Mouse (Mus musculus) liver, adult (tissue): ENCODE data around the gene Gm17428.

Experiments
- GATA4 ChIP-seq: IDR thresholded peaks from 2 replicates; pipeline ENCODE4 v1.6.1; 2014; ENCODE audit warnings: mild to moderate bottlenecking, low read length; ENCODE audit not compliant: insufficient replicate concordance

The Gm17428 gene

DNA sequence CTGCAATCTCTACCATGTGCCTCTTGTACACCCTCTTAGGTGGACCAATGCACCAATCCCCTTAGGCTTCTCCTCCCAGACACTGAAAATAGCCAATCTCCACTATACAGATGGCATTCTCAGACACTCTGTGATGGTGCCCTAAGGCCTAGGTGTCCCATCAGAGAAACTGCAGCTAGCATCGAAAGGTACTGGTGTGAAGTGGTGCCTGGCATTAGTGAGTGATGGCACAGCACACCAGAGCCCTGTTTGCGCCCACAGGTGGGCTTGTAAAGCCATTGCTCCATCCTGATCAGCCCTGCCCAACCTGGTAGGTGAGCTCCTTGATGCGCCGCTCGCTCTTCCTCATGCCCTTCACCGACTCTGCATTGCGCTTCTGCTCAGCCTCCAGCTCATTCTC, 32.8 kb upstream of the Gm17428 start:
- no peak for TF ChIP-seq GATA4

- no peak for TF ChIP-seq GATA4
Observed at GRCm38 (mm10) chr14:54944939-54945338, 31.8 kb upstream of the Gm17428 start.

DNA sequence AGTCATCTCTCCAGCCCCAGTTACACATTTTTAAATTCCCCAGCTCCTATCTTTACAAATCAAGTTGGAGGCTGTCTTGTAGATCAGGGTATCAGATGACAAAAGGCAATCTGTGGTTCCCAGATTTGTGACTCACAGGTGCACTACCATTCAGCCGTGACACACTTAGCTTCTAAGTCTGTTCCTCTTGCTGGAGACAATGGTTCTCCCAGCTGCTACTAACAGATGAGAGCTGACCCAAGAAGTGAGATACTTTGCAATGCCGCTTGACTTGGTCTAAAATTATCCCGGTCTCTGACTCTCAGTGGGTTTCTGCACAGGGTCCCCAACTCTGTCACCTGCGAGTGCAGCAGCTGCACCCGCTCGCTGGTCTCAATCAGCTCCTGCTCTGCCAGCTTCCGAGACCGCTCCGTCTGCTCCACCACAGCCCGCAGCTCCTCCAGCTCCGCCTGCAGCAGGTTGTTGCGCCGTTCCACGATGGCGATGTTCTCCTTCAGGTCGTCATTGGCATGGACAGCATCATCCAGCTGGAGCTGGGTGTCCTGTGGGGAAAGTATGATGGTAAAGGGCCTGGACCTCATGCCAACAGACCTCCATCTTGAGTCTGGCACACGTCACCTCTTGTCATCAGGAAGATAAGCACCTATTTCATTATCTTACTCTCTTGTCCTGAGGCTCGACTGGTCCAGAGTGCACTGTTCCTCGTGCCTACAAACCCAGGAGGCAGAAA, 30.6 kb upstream of the Gm17428 start:
- no peak for TF ChIP-seq GATA4

DNA sequence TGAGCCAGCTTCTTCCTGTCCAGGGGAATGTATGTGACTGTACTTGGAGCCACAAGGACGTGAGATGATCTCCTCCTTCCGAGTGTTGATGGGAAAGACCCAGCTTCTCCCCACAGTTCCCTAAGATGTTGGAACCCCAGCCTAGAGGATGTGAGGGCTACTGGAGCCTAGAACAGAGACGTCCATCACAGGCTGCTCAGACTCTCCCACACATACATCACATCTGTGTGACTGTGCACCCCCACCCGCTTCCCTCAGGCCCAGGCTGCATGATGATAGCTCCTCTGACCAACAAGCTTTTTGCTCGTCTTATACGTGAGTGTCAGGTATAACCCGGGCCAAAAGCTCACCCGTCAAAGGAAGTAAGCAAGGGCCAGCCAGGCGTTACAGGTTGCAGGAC, 28.0 kb upstream of the Gm17428 start:
- no peak for TF ChIP-seq GATA4

DNA sequence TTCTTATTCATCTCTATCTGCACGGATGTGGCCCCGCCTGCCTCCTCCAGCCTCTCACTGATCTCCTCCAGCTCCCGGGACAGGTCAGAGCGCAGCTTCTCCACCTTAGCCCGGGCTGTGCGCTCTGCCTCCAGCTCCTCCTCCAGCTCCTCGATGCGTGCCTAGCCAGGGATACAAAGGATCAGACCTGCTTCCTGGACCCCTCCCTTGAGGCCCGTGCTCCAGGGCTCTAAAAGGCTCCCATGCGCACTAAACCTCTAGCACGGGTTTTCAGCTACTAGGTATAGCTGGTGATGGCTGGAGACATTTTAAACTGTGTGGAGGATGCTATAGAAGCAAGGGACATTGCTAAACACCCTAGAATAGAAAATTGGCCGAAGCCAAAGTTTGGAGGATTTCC, 26.2 kb upstream of the Gm17428 start:
- TF ChIP-seq GATA4, result no peak

DNA sequence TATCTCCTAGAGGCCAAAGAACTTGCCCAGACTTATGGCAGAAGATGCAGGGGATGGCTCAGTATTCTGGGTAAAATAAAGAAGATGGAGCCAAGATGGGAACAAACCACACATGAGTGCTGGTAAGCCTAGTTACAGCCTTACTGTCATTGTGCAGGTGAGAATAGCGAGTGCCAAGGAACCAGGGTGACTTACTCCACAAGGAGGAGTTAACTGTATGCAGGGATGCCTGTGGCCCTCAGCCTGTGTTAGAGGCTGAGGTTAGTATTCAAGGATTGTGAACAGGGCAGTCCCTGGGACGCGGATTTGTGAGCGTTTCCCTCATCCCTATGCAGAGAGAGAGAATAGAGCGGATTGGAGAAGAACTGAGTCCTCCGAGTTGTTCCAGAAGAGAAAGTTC, 25.1 kb upstream of the Gm17428 start:
- no peak for TF ChIP-seq GATA4

DNA sequence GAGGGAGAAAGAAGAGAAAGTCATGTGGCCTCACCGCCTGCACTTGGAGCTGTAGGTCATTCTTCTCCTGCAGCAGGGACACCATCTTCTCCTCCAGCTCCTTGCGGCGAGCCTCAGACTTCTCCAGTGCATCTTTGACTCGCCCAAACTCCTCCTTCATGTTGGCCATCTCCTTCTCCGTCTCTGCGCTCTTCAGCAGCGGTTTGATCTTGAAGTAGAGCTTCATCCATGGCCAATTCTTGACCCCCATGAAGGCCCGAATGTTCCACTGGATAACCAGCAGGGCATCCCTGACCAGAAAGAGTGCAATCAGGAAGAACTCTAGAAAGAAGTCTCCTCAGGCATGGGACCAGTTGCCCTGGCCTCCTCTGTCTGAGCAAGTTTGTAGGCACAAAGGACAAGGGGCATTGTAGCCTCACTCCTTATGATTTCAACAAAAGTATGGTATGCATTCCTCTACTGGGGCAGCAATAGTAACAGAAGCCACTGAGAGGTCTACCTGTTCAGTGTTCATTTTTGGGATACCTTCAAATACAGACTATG, 23.0 kb upstream of the Gm17428 start:
- no peak for TF ChIP-seq GATA4

GRCm38 (mm10) chr14:54954474-54954873, 22.3 kb upstream of the Gm17428 start:
- TF ChIP-seq GATA4, result no peak

- TF ChIP-seq GATA4, result no peak
Observed at GRCm38 (mm10) chr14:54955481-54955880, 21.3 kb upstream of the Gm17428 start.

GRCm38 (mm10) chr14:54956533-54956932, 20.2 kb upstream of the Gm17428 start:
- TF ChIP-seq GATA4, result no peak

- TF ChIP-seq GATA4, result no peak
Observed at GRCm38 (mm10) chr14:54958503-54958902, 18.2 kb upstream of the Gm17428 start.

DNA sequence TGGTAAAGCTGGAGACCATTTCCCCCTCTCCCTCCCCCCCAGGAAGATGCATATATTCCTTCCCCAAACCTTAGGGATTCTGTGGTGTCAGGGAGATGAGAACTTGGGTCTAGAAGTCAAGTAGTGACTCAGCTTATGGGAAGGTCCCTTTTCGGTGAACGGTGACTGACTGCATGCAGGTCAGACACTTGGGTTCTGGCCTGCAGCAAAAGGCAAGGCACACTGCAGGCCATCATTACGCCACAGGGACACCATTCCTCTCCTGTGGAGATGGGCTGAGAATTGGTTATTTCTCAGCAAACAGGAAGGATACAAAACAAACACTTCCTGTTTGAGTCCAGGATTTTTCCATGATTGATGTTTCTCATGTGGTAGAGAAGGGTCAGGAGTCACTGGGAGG, 17.5 kb upstream of the Gm17428 start:
- TF ChIP-seq GATA4, result no peak

DNA sequence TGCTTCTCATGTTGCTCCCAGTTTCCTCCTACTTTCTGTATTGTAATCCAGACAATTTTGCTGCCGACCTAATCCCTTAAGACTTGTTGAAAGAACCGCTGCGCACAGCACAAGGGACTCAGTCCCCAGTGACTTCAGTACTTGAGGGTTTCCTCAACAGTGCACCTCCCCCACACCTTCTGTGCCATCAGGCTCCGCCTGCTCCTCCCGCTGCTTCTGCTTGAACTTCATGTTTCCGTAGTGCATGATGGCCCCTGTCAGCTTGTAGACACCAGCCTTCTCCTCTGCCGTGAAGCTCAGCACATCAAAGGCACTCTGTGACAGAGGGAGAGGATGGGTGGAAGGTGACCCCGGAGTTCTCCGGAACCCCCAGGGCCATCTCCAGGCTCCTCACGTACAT, 16.0 kb upstream of the Gm17428 start:
- no peak for TF ChIP-seq GATA4

DNA sequence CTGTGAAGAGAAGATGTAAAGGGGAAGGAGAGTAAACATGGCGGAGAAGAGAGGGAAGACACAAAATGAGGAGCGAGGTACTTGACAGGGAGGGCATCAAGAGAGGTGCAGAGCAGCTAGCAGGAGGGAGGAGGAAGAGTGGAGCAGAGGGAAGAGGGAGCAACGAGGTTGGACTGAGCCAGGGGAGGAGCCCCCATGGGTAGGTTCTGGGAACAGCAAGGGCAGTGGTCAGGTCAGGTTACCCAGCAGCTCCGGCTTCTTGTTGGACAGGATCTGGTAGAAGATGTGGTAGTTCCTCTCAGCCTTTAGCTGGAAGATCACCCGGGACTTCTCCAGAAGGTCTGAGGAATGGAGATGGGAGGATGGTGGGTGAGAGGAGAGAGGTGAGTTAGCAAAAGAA, 15.2 kb upstream of the Gm17428 start:
- TF ChIP-seq GATA4, result no peak

GRCm38 (mm10) chr14:54962714-54963113, 14.0 kb upstream of the Gm17428 start:
- no peak for TF ChIP-seq GATA4

- no peak for TF ChIP-seq GATA4
Observed at GRCm38 (mm10) chr14:54963727-54964126, 13.0 kb upstream of the Gm17428 start.

- no peak for TF ChIP-seq GATA4
Observed at GRCm38 (mm10) chr14:54965044-54965443, 11.7 kb upstream of the Gm17428 start.
